Mouse (Mus musculus) liver, postnatal 0 days (tissue): ENCODE data around the gene Olfr1415. TPM values are rescaled to one million over a fixed set of nuclear protein-coding genes. Genes with fewer than 3 reads are reported as not detected.

ENCODE experiments used
- ATAC-seq: fragments of 200-750 bp; cut with Nextera tagmentation; 2 replicates; pipeline ENCODE4 v1.8.0; 2017; ENCODE audit warnings: mild to moderate bottlenecking, moderate library complexity
- DNase-seq: peaks from one replicate; pipeline ENCODE4 v3.0.0-alpha.2; 2016
- H3K27ac ChIP-seq: fragments of 300-500 bp; sonication (generic); 2 replicates; pipeline ENCODE4 v1.5.1; 2014; ENCODE audit warnings: antibody characterized with exemption, moderate library complexity, mild to moderate bottlenecking, low read depth
- H3K27me3 ChIP-seq: fragments of 300-500 bp; sonication (generic); 2 replicates; pipeline ENCODE4 v1.6.1; 2014; ENCODE audit warnings: low read length, control low read depth, mixed read lengths; ENCODE audit not compliant: insufficient read depth
- H3K36me3 ChIP-seq: fragments of 300-500 bp; sonication (generic); replicated peaks from 2 replicates; pipeline ENCODE4 v1.6.1; 2014; ENCODE audit warnings: mild to moderate bottlenecking, control low read depth, low read length, moderate library complexity, mixed read lengths; ENCODE audit not compliant: insufficient read depth
- H3K4me1 ChIP-seq: fragments of 300-500 bp; sonication (generic); 2 replicates; pipeline ENCODE4 v1.6.1; 2014; ENCODE audit warnings: antibody characterized with exemption, mild to moderate bottlenecking, control low read depth; ENCODE audit not compliant: insufficient read depth
- H3K4me2 ChIP-seq: fragments of 300-500 bp; sonication (generic); 2 replicates; pipeline ENCODE4 v1.6.1; 2014; ENCODE audit warnings: low read depth, mild to moderate bottlenecking, low read length, moderate library complexity, mixed read lengths
- H3K4me3 ChIP-seq: fragments of 300-500 bp; sonication (generic); 2 replicates; pipeline ENCODE4 v1.5.1; 2014; ENCODE audit warnings: low read depth, low read length
- H3K9ac ChIP-seq: fragments of 300-500 bp; sonication (generic); replicated peaks from 2 replicates; pipeline ENCODE4 v1.6.1; 2014; ENCODE audit warnings: mild to moderate bottlenecking, moderate library complexity
- H3K9me3 ChIP-seq: fragments of 300-500 bp; sonication (generic); 2 replicates; pipeline ENCODE4 v1.6.1; 2016; ENCODE audit warnings: mild to moderate bottlenecking, control low read depth, low read length, mixed read lengths
- CTCF ChIP-seq: sonication (generic); IDR thresholded peaks from 2 replicates; pipeline ENCODE4 v1.5.1; 2016; ENCODE audit warnings: antibody characterized with exemption, low read depth
- EP300 ChIP-seq: IDR thresholded peaks from 2 replicates; pipeline ENCODE4 v1.6.1; 2016; ENCODE audit warnings: antibody characterized with exemption, low read depth, mild to moderate bottlenecking
- WGBS: fragments of 180-500 bp; shearing (Covaris S2); extraction: QIAGEN DNeasy Blood & Tissue Kit; methylation state at CpG from one replicate; pipeline ENCODE4 v1.1.7; 2014; ENCODE audit not compliant: insufficient replicate concordance; 5-methylcytosine and 5-hydroxymethylcytosine counted together
- polyA plus RNA-seq: library from polyadenylated mRNA; unstranded; fragments of >200 nt; fragmentation: Nextera tagmentation; extraction: Ambion mirVana; gene quantifications from 2 replicates; pipeline ENCODE4 v1.2.1, GENCODE M21; 2015

Gene Olfr1415
- not detected in 2 replicates for polyA plus RNA-seq

DNA sequence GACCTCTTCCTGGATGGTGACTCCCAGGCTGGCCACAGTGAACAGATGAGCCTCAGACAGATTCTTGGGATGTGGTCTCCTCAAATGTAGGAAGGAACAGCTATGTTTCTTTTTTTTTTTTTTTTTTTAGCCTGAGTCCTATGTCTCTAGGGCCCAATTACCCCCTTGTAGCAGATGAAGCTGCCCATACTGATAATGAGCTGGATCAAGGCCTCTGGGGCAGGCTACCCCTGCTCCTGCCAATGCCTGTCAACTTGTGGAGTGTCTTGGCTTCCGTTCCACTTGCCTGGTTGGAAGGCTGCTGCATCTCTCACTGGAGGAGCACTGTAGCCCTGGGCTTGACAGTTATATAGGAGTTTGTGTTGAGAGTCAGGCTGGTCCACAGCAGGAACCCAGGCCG, at the start of gene Olfr1415:
Gene Olfr1415, minus strand, starts transcription at position 101 of the 400 bp plus-strand sequence.
- Histone ChIP-seq H3K4me2 (no peak within 1 kb of the TSS), H3K4me1 (no peaks in the 10 kb centered on the region), H3K27ac (no peak within 1 kb of the TSS), H3K27me3 (no peaks in the 10 kb centered on the region), H3K36me3 (no peaks in the 10 kb centered on the region), H3K9me3 (no peaks in the 10 kb centered on the region), H3K9ac (no peak within 1 kb of the TSS), H3K4me3 (no peak within 1 kb of the TSS)
- ATAC-seq, result no peak
- TF ChIP-seq CTCF, result no peak
- no peak for TF ChIP-seq EP300
- no peak for DNase-seq
- 62% methylated on average over 2 of the region's 2 CpGs for WGBS

DNA sequence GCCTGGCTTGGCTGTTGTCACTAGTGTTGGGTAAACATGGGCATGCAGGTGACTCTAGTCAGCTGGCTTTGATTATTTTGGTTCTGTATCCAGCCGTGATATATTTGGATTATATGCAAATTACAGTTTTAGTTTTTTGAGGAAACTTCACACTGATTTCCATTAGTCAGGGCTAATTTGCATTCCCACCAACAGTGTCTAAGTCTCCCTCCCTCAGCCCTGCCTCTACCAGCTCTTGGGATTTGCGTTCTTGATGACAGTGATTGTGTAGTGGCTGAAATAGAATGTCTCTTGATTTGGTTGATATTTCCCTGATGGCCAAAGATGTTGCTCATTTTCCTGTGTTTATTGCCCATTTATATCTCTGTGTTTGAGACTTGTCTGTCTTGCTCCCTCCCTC, 43.2 kb upstream of the Olfr1415 start:
- no peak overlapping the region for H3K4me2 ChIP-seq
- no peak overlapping the region for H3K9ac ChIP-seq
- TF ChIP-seq CTCF (no peak), EP300 (no peak)
- ATAC-seq, result no peak
- no peaks in the 10 kb centered on the region for H3K9me3 ChIP-seq
- H3K4me1 ChIP-seq, result no peaks in the 10 kb centered on the region
- no peaks in the 10 kb centered on the region for H3K27me3 ChIP-seq
- no peak for DNase-seq
- H3K4me3 ChIP-seq, result no peak overlapping the region
- no peaks in the 10 kb centered on the region for H3K36me3 ChIP-seq
- WGBS, result 44% methylated on average over 2 of the region's 2 CpGs
- H3K27ac ChIP-seq, result no peak overlapping the region

DNA sequence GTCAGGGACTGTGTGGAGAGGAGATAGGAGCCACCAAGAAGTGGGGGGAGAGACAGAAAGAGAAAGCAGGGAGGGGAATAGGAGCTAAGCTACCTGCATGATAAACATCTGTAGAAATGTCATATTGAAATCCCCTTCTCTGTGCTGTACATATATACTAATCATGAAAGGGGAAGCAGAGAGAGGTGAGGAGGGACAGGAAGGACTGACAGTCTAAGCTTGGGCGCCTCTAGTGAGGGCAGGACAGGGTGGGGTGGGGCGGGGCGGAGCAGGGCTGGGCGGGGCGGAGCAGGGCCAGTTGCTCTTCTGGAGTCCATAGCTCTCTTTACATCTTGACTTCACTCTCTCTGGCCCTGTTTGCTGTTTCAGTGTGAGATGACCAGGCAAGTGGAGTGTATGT, 41.1 kb upstream of the Olfr1415 start:
- ATAC-seq, result no peak
- Histone ChIP-seq H3K36me3 (no peaks in the 10 kb centered on the region), H3K27me3 (no peaks in the 10 kb centered on the region), H3K4me3 (no peak overlapping the region), H3K4me1 (no peaks in the 10 kb centered on the region), H3K27ac (no peak overlapping the region), H3K9me3 (no peaks in the 10 kb centered on the region), H3K9ac (no peak overlapping the region), H3K4me2 (no peak overlapping the region)
- DNase-seq, result no peak
- WGBS, result 18% methylated on average over 5 of the region's 5 CpGs
- TF ChIP-seq EP300 (no peak), CTCF (no peak)

DNA sequence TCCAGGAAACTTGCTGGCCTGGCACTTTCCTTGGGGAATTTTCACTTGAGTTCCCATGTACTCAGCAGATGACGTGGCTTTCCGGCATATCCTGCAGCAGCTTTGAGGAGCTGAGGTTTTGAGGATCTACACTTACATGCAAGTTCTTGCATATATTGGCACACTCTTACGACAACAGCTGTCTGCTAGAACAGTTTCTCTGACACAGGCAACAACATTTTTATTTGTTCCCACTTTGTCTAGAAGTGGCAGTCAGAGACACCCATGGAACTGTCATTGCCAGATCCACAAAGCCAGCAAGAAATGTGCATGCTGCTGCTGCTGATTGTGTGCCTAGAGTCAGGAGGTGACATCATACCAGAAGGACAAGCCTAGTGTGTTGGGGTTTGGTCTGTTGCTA, 27.9 kb upstream of the Olfr1415 start:
- no peak for DNase-seq
- 75% methylated on average over 3 of the region's 3 CpGs for WGBS
- Histone ChIP-seq H3K9ac (no peak overlapping the region), H3K4me1 (no peaks in the 10 kb centered on the region), H3K27me3 (no peaks in the 10 kb centered on the region), H3K27ac (no peak overlapping the region), H3K4me3 (no peak overlapping the region), H3K4me2 (no peak overlapping the region), H3K9me3 (no peaks in the 10 kb centered on the region), H3K36me3 (no peaks in the 10 kb centered on the region)
- TF ChIP-seq EP300 (no peak), CTCF (no peak)
- no peak for ATAC-seq

DNA sequence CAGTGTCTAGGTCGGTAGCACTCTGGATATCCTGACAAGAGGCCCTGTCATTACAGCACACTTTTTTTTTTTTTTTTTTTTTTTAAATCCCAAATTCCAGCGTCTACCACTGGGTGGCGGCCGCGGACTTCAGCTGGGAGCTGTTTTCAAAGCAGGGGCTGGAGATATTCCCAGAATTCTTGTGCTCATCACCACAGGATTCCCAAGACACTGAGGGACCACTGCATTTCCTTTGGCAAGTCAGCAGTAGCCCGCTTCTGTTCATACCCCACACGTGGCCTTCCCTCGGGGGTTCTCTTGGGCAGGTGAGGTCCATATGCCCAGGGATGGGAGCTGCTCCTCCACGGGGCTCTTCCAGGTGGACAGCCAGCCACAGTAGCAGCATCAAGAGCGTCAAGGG, 25.5 kb upstream of the Olfr1415 start:
- H3K4me3 ChIP-seq, result no peak overlapping the region
- H3K27me3 ChIP-seq, result no peaks in the 10 kb centered on the region
- H3K9me3 ChIP-seq, result no peaks in the 10 kb centered on the region
- no peak overlapping the region for H3K27ac ChIP-seq
- peak; percentile 55 for TF ChIP-seq CTCF
- no peak for TF ChIP-seq EP300
- WGBS, result 18% methylated on average over 10 of the region's 10 CpGs
- H3K4me1 ChIP-seq, result no peaks in the 10 kb centered on the region
- peak; percentile 23 for DNase-seq
- no peaks in the 10 kb centered on the region for H3K36me3 ChIP-seq
- ATAC-seq, result no peak
- H3K4me2 ChIP-seq, result no peak overlapping the region
- no peak overlapping the region for H3K9ac ChIP-seq

GRCm38 (mm10) chr1:92519046-92519445, 23.1 kb upstream of the Olfr1415 start:
- TF ChIP-seq CTCF (no peak), EP300 (no peak)
- Histone ChIP-seq H3K9me3 (no peaks in the 10 kb centered on the region), H3K4me2 (no peak overlapping the region), H3K27ac (no peak overlapping the region), H3K36me3 (no peaks in the 10 kb centered on the region), H3K4me1 (no peaks in the 10 kb centered on the region), H3K9ac (no peak overlapping the region), H3K27me3 (no peaks in the 10 kb centered on the region), H3K4me3 (no peak overlapping the region)
- WGBS, result 70% methylated on average over 6 of the region's 6 CpGs
- DNase-seq (no peak), ATAC-seq (no peak)

DNA sequence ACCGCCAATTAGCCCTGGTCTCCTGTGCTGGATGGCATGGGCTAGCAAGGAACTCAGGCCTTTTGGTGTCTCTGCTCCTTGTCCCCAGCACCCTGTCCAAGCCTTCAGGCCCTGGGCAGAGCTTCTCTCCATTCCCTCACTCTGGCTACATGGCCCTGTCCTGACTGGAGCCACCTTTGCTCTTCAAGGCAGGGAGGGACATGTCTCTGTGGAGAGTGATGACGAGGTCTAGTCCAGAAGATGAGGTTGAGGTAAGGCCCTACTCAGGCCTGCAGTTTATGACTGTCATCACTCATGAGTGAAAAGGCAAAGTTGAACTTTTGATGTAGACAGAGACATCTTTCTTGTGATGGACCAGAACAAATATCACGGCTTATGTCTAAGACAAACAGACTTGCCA, 22.7 kb upstream of the Olfr1415 start, which contains the start of gene Olfr1414:
Gene Olfr1414, minus strand, starts transcription at position 101 of the 400 bp plus-strand sequence.
- TF ChIP-seq CTCF (no peak), EP300 (no peak)
- Histone ChIP-seq H3K27ac (no peak within 1 kb of the TSS), H3K9ac (no peak within 1 kb of the TSS), H3K27me3 (no peaks in the 10 kb centered on the region), H3K4me2 (no peak within 1 kb of the TSS), H3K4me3 (no peak within 1 kb of the TSS), H3K36me3 (no peaks in the 10 kb centered on the region), H3K4me1 (no peaks in the 10 kb centered on the region), H3K9me3 (no peaks in the 10 kb centered on the region)
- no peak for DNase-seq
- WGBS, result 60% methylated on average over 3 of the region's 3 CpGs
- ATAC-seq, result no peak
